In genomic region chr11:42067788-42068187, GRCm38 (mm10) we compare ENCODE assay signal across 9 mouse cellular contexts.
DNase-seq lines count a peak whose midpoint lies in the region; ATAC-seq lines count a peak whose summit lies in the region.
"Had no signal": no experiment of that assay in that cellular context is flagged by ENCODE, and none has a peak within 500 bp of the region (broad histone marks: within the 10 kb centered on the region; RNA-seq: fewer than 3 reads in every experiment).

No protein-coding gene starts in this region.

- H3K27ac ChIP-seq in heart, embryonic 13.5 days (replicated peaks) = no peak overlapping the region
- H3K27ac ChIP-seq in heart, embryonic 12.5 days (ENCODE audit: poor library complexity, severe bottlenecking) = no peak overlapping the region
- no peak overlapping the region for H3K27ac ChIP-seq in embryonic facial prominence, embryonic 14.5 days (replicated peaks; ENCODE audit: low read depth, low read length)
- H3K27ac ChIP-seq in kidney, embryonic 16.5 days (ENCODE audit: low read length) = no peak overlapping the region
- H3K27ac ChIP-seq in limb, embryonic 13.5 days = no peak overlapping the region; the same call in 1 of the 2 replicates
- H3K27ac ChIP-seq: limb, embryonic 12.5 days had no signal

- no peak overlapping the region for H3K9ac ChIP-seq in heart, embryonic 13.5 days
- H3K9ac ChIP-seq in heart, embryonic 12.5 days = no peak overlapping the region
- no peak overlapping the region for H3K9ac ChIP-seq in embryonic facial prominence, embryonic 14.5 days (ENCODE audit: low read depth, low read length)
- no peak overlapping the region for H3K9ac ChIP-seq in kidney, embryonic 16.5 days (replicated peaks; ENCODE audit: low read length)
- no peak overlapping the region for H3K9ac ChIP-seq in limb, embryonic 13.5 days
- H3K9ac ChIP-seq: limb, embryonic 12.5 days had no signal

- H3K4me1 ChIP-seq in heart, embryonic 13.5 days = no peaks in the 10 kb centered on the region
- H3K4me1 ChIP-seq in heart, embryonic 12.5 days (replicated peaks) = no peaks in the 10 kb centered on the region
- no peaks in the 10 kb centered on the region for H3K4me1 ChIP-seq in embryonic facial prominence, embryonic 14.5 days (ENCODE audit: control insufficient read depth, insufficient read depth, low read length)
- no peaks in the 10 kb centered on the region for H3K4me1 ChIP-seq in kidney, embryonic 16.5 days (ENCODE audit: insufficient read depth, low read length)
- no peaks in the 10 kb centered on the region for H3K4me1 ChIP-seq in limb, embryonic 13.5 days
- H3K4me1 ChIP-seq: limb, embryonic 12.5 days had no signal

- no peaks in the 10 kb centered on the region for H3K36me3 ChIP-seq in heart, embryonic 13.5 days
- no peaks in the 10 kb centered on the region for H3K36me3 ChIP-seq in heart, embryonic 12.5 days
- no peaks in the 10 kb centered on the region for H3K36me3 ChIP-seq in embryonic facial prominence, embryonic 14.5 days (ENCODE audit: control insufficient read depth, insufficient read depth, low read length)
- no peaks in the 10 kb centered on the region for H3K36me3 ChIP-seq in kidney, embryonic 16.5 days (ENCODE audit: insufficient read depth, low read length)
- no peaks in the 10 kb centered on the region for H3K36me3 ChIP-seq in limb, embryonic 13.5 days
- H3K36me3 ChIP-seq: limb, embryonic 12.5 days had no signal

- ATAC-seq in heart, embryonic 13.5 days (ENCODE audit: extremely low read depth, insufficient number of reproducible peaks, low FRiP score, low TSS enrichment) = no peak
- ATAC-seq in heart, embryonic 12.5 days (ENCODE audit: insufficient number of reproducible peaks, low FRiP score) = no peak
- ATAC-seq in embryonic facial prominence, embryonic 14.5 days (ENCODE audit: low read depth) = no peak
- no peak for ATAC-seq in kidney, embryonic 16.5 days (ENCODE audit: low FRiP score, low TSS enrichment)
- no peak for ATAC-seq in limb, embryonic 13.5 days (ENCODE audit: low FRiP score, low read depth)
- no peak for ATAC-seq in inflammation-experienced regulatory T-cells, adult 6 months

- H3K4me2 ChIP-seq in heart, embryonic 13.5 days = peak overlapping the region; percentile 42
- no peak overlapping the region for H3K4me2 ChIP-seq in heart, embryonic 12.5 days
- H3K4me2 ChIP-seq in embryonic facial prominence, embryonic 14.5 days (ENCODE audit: low read depth, low read length) = no peak overlapping the region
- H3K4me2 ChIP-seq in kidney, embryonic 16.5 days (replicated peaks; ENCODE audit: low read depth, low read length) = peak overlapping the region; percentile 32; the same call in 1 of the 2 replicates
- H3K4me2 ChIP-seq in limb, embryonic 13.5 days (replicated peaks) = peak overlapping the region; percentile 36
- H3K4me2 ChIP-seq: limb, embryonic 12.5 days had no signal

- no peaks in the 10 kb centered on the region for H3K27me3 ChIP-seq in heart, embryonic 13.5 days (replicated peaks)
- H3K27me3 ChIP-seq in heart, embryonic 12.5 days (replicated peaks) = no peaks in the 10 kb centered on the region
- no peaks in the 10 kb centered on the region for H3K27me3 ChIP-seq in embryonic facial prominence, embryonic 14.5 days (replicated peaks; ENCODE audit: control insufficient read depth, insufficient read depth, low read length)
- no peaks in the 10 kb centered on the region for H3K27me3 ChIP-seq in kidney, embryonic 16.5 days (ENCODE audit: insufficient read depth, low read length)
- no peaks in the 10 kb centered on the region for H3K27me3 ChIP-seq in limb, embryonic 13.5 days
- H3K27me3 ChIP-seq: limb, embryonic 12.5 days had no signal

- H3K9me3 ChIP-seq in heart, embryonic 13.5 days = no peaks in the 10 kb centered on the region
- H3K9me3 ChIP-seq in heart, embryonic 12.5 days (replicated peaks) = no peaks in the 10 kb centered on the region
- no peaks in the 10 kb centered on the region for H3K9me3 ChIP-seq in embryonic facial prominence, embryonic 14.5 days (ENCODE audit: control insufficient read depth, low read length)
- no peaks in the 10 kb centered on the region for H3K9me3 ChIP-seq in kidney, embryonic 16.5 days (ENCODE audit: low read length)
- H3K9me3 ChIP-seq in limb, embryonic 13.5 days = no peaks in the 10 kb centered on the region
- H3K9me3 ChIP-seq: limb, embryonic 12.5 days had no signal

- 9% methylated on average over 5 of the region's 5 CpGs for WGBS in heart, embryonic 13.5 days
- 5% methylated on average over 5 of the region's 5 CpGs for WGBS in heart, embryonic 12.5 days
- 11% methylated on average over 5 of the region's 5 CpGs for WGBS in embryonic facial prominence, embryonic 14.5 days
- 7% methylated on average over 5 of the region's 5 CpGs for WGBS in kidney, embryonic 16.5 days
- WGBS in limb, embryonic 13.5 days = 11% methylated on average over 5 of the region's 5 CpGs

- H3K4me3 ChIP-seq in heart, embryonic 13.5 days = no peak overlapping the region
- no peak overlapping the region for H3K4me3 ChIP-seq in heart, embryonic 12.5 days
- no peak overlapping the region for H3K4me3 ChIP-seq in embryonic facial prominence, embryonic 14.5 days (ENCODE audit: low read depth, low read length)
- no peak overlapping the region for H3K4me3 ChIP-seq in kidney, embryonic 16.5 days (ENCODE audit: low read length)
- H3K4me3 ChIP-seq in limb, embryonic 13.5 days = no peak overlapping the region
- H3K4me3 ChIP-seq: limb, embryonic 12.5 days had no signal

- peak; percentile 14 for DNase-seq in WW6 (ENCODE audit: low read depth, low spot score)
- DNase-seq in embryonic facial prominence, embryonic 14.5 days (ENCODE audit: low spot score) = peak; percentile 57
- no peak for DNase-seq in B cell, adult 2 months

Comparison
In these comparisons a context has a peak if more than half of its experiments do, and no peak if none do; other contexts are left out.
1. H3K4me2 ChIP-seq: peak in heart, embryonic 13.5 days (single experiment), kidney, embryonic 16.5 days (single experiment) and limb, embryonic 13.5 days (single experiment); none in heart, embryonic 12.5 days (single experiment) and embryonic facial prominence, embryonic 14.5 days (single experiment).
2. DNase-seq: peak in WW6 (single experiment) and embryonic facial prominence, embryonic 14.5 days (single experiment); none in B cell, adult 2 months (0 of 2).